Mouse (Mus musculus) testis, adult 2 months (tissue): ENCODE results near the gene Gm13420. TPM values are rescaled to one million over a fixed set of nuclear protein-coding genes. Genes with fewer than 3 reads are reported as not detected.

ENCODE experiments used
- H3K27ac ChIP-seq: fragments of 200-500 bp; 2 replicates; pipeline ENCODE4 v1.5.1; 2012; ENCODE audit warnings: low read depth, low read length; ENCODE audit not compliant: control insufficient read depth, insufficient read depth
- H3K27me3 ChIP-seq: fragments of 200-500 bp; 2 replicates; pipeline ENCODE4 v1.6.1; 2012; ENCODE audit warnings: mild to moderate bottlenecking, low read length, moderate library complexity; ENCODE audit not compliant: control insufficient read depth, insufficient read depth
- H3K36me3 ChIP-seq: fragments of 200-500 bp; 2 replicates; pipeline ENCODE4 v1.6.1; 2012; ENCODE audit warnings: mild to moderate bottlenecking, low read length; ENCODE audit not compliant: control insufficient read depth, insufficient read depth
- H3K4me1 ChIP-seq: fragments of 200-500 bp; 2 replicates; pipeline ENCODE4 v1.6.1; 2012; ENCODE audit warnings: low read length; ENCODE audit not compliant: control insufficient read depth, insufficient read depth
- H3K4me3 ChIP-seq: fragments of 200-500 bp; 2 replicates; pipeline ENCODE4 v1.5.1; 2012; ENCODE audit warnings: low read depth, mild to moderate bottlenecking, low read length, moderate library complexity, mixed read lengths; ENCODE audit not compliant: control insufficient read depth
- CTCF ChIP-seq: fragments of 200-500 bp; IDR thresholded peaks from 2 replicates; pipeline ENCODE4 v1.5.1; 2012; ENCODE audit warnings: low read depth, mild to moderate bottlenecking, inconsistent platforms, low read length, moderate library complexity; ENCODE audit not compliant: control insufficient read depth, insufficient read depth, insufficient replicate concordance
- POLR2A ChIP-seq: fragments of 200-500 bp; IDR thresholded peaks from 2 replicates; pipeline ENCODE4 v1.6.1; 2012; ENCODE audit warnings: low read depth, mild to moderate bottlenecking, inconsistent platforms, low read length, moderate library complexity; ENCODE audit not compliant: control insufficient read depth
- polyA plus RNA-seq: library from polyadenylated mRNA; depleted of rRNA; stranded (reverse); fragments of >200 nt; gene quantifications from 2 replicates; pipeline ENCODE4 v1.2.3, GENCODE M21; 2012

Gene Gm13420
- polyA plus RNA-seq, 1 experiment = 0.28 TPM

- Histone ChIP-seq H3K36me3 (no peaks in the 10 kb centered on the region), H3K4me3 (no peak overlapping the region), H3K27ac (no peak overlapping the region), H3K4me1 (no peaks in the 10 kb centered on the region), H3K27me3 (no peaks in the 10 kb centered on the region)
- TF ChIP-seq CTCF (no peak), POLR2A (no peak)
Observed at GRCm38 (mm10) chr2:29771611-29772461, 20.4 kb upstream of the Gm13420 start.

GRCm38 (mm10) chr2:29770162-29770561 is 18.7 kb upstream of the Gm13420 start:
- Histone ChIP-seq H3K4me3 (no peak overlapping the region), H3K27ac (no peak overlapping the region), H3K36me3 (no peaks in the 10 kb centered on the region), H3K27me3 (no peaks in the 10 kb centered on the region), H3K4me1 (no peaks in the 10 kb centered on the region)
- TF ChIP-seq POLR2A (no peak), CTCF (no peak)

DNA sequence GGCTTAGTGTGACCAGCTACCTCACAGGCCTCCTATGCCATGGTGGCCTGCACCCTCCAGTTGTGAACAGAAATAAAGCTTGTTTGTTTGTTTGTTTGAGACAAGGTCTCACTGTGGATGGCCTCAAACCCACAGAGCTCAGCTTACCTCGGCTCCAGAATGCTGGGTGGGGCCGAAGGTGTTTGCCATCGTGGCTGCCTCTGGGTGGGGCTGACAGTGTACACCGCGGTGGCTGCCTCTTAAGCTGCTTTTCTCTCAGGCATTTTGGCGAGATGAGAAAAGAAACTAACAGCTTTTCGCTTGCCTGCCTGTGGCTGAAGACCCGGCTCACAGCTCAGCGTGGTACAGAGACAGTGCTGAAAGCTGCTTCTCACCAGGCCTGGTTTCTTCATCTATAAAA is 17.4 kb upstream of the Gm13420 start:
- no peak overlapping the region for H3K4me3 ChIP-seq
- H3K27ac ChIP-seq = no peak overlapping the region
- no peaks in the 10 kb centered on the region for H3K4me1 ChIP-seq
- TF ChIP-seq POLR2A = no peak
- no peak for TF ChIP-seq CTCF
- no peaks in the 10 kb centered on the region for H3K36me3 ChIP-seq
- no peaks in the 10 kb centered on the region for H3K27me3 ChIP-seq

DNA sequence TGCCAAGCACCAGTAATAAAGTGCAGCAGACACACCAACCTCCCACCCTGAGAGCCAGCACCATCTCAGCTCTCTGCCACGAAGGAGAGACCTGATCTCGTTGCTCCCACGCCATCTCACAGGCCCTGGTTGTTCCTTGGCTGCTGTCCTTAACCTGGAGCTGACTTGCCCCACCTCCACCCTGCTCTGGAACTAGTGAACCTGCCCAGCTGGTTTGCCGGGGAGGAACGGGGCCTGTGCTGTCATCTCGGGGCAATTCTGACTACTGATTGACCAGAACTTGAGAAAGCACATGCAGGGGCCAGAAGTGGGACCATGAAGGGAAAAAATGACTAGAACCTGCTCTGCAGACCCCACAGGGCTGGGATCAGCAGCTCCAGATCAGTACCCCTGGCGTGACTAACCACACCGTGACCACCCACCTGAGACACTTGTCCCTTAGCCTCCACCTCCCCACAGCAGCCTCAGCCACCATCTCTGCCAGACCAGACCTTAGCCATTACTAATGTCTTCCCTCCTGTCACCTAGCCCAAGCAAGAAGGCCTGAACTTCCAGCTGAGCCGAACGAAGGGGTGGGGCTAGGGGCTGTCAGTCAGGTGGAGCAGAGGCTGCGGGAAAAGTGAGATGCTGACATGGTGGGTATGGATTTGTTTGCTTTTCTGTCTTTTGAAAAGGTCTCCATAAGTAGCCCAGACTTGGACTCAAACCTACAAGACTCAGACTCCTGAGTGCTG is 16.7 kb upstream of the Gm13420 start:
- no peak for TF ChIP-seq CTCF
- no peak for TF ChIP-seq POLR2A
- Histone ChIP-seq H3K27me3 (no peaks in the 10 kb centered on the region), H3K36me3 (no peaks in the 10 kb centered on the region), H3K4me1 (no peaks in the 10 kb centered on the region), H3K27ac (no peak overlapping the region), H3K4me3 (no peak overlapping the region)

GRCm38 (mm10) chr2:29764831-29765230 is 13.3 kb upstream of the Gm13420 start:
- H3K27ac ChIP-seq = no peak overlapping the region
- no peaks in the 10 kb centered on the region for H3K36me3 ChIP-seq
- H3K27me3 ChIP-seq = no peaks in the 10 kb centered on the region
- no peak overlapping the region for H3K4me3 ChIP-seq
- no peak for TF ChIP-seq POLR2A
- peak; percentile 94; the same call in 1 of the 2 replicates for TF ChIP-seq CTCF
- no peaks in the 10 kb centered on the region for H3K4me1 ChIP-seq

GRCm38 (mm10) chr2:29755693-29756092 is 4.2 kb upstream of the Gm13420 start:
- Histone ChIP-seq H3K27ac (no peak overlapping the region), H3K27me3 (no peaks in the 10 kb centered on the region), H3K36me3 (no peaks in the 10 kb centered on the region), H3K4me1 (peaks cover 12% of the 10 kb centered on the region), H3K4me3 (no peak overlapping the region)
- TF ChIP-seq POLR2A (no peak), CTCF (no peak)

- H3K36me3 ChIP-seq = no peaks in the 10 kb centered on the region
- no peak overlapping the region for H3K27ac ChIP-seq
- H3K27me3 ChIP-seq = no peaks in the 10 kb centered on the region
- TF ChIP-seq POLR2A (no peak), CTCF (no peak)
- peaks cover 19% of the 10 kb centered on the region for H3K4me1 ChIP-seq
- no peak overlapping the region for H3K4me3 ChIP-seq
Observed at GRCm38 (mm10) chr2:29752397-29752796, 912 bp upstream of the Gm13420 start.
